Mouse (Mus musculus): Measurements from ENCODE around the gene Rap2c. TPM values are rescaled to one million over a fixed set of nuclear protein-coding genes. Genes with fewer than 3 reads are reported as not detected.

Gene Rap2c
- total and polyA plus RNA-seq, 3 experiments = 4.6 to 22.2 (median 19.4) TPM

DNA sequence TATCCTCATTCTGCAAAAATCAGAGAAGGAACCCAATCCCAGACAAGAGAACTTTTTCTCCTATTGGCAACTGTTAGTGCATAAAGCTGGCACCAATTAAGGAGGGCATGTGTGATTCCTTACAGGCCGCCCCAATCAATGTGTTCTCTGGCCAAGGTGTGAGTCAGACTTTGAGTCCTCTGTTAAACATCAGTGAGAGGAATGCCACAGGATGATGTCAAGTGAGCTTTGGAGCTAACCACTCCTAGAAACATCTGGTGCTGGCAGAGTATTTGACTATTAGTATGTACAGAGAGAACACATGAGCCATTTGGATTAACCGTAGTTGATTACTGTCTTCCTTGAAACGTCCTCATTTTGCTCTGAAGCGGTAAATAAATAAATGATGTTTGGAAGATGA, 40.9 kb upstream of the Rap2c start:
- H3K4me1 ChIP-seq (ENCODE audit: control insufficient read depth, insufficient read depth, low read length) = no peaks in the 10 kb centered on the region
- no peak overlapping the region for H3K9ac ChIP-seq (ENCODE audit: low read depth, low read length)
- no peaks in the 10 kb centered on the region for H3K79me2 ChIP-seq (replicated peaks; ENCODE audit: control insufficient read depth, insufficient read depth, low read length)
- H3K36me3 ChIP-seq (ENCODE audit: control insufficient read depth, insufficient read depth, low read length) = no peaks in the 10 kb centered on the region
- no peak overlapping the region for H3K27ac ChIP-seq
- no peak overlapping the region for H3K4me3 ChIP-seq
- 75% methylated on average over 4 of the region's 4 CpGs for WGBS
- intact Hi-C loops (cut with DNase I) = no loop called here
- no peak for DNase-seq
- no peak for TF ChIP-seq CTCF (IDR thresholded peaks at IDR 0.05)
- no peak for TF ChIP-seq POLR2A (IDR thresholded peaks at IDR 0.05; ENCODE audit: insufficient read depth, low read depth, low read length)
- no peak for TF ChIP-seq EP300 (IDR thresholded peaks at IDR 0.05; ENCODE audit: insufficient read depth, low read depth, low read length)
- H3K27me3 ChIP-seq (ENCODE audit: control insufficient read depth, insufficient read depth, low read length) = no peaks in the 10 kb centered on the region

DNA sequence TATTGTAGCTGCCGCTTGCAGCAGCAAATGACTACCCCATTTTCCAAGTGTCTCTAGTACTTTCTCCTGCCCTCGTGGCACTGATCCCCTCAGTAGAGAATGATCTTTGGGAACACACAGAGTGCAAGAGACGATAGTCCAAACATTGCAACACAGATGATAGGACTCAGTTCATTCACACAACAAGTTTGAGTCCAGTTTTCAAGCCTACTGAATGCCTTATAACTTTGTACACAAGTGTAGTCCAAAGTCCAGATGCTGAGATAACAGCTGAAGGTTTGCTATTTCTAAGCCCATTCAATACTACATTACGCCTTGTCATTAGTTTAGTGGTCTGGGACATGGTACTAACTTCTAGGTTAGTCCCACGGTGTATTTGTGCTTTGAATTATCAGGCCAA, 40.5 kb upstream of the Rap2c start:
- DNase-seq = no peak
- no peaks in the 10 kb centered on the region for H3K36me3 ChIP-seq (ENCODE audit: control insufficient read depth, insufficient read depth, low read length)
- no peaks in the 10 kb centered on the region for H3K27me3 ChIP-seq (ENCODE audit: control insufficient read depth, insufficient read depth, low read length)
- no peak overlapping the region for H3K4me3 ChIP-seq
- no peaks in the 10 kb centered on the region for H3K79me2 ChIP-seq (replicated peaks; ENCODE audit: control insufficient read depth, insufficient read depth, low read length)
- no peak overlapping the region for H3K27ac ChIP-seq
- no peak overlapping the region for H3K9ac ChIP-seq (ENCODE audit: low read depth, low read length)
- TF ChIP-seq CTCF (IDR thresholded peaks at IDR 0.05) (no peak), POLR2A (IDR thresholded peaks at IDR 0.05; ENCODE audit: insufficient read depth, low read depth, low read length) (no peak), EP300 (IDR thresholded peaks at IDR 0.05; ENCODE audit: insufficient read depth, low read depth, low read length) (no peak)
- 81% methylated on average over 5 of the region's 5 CpGs for WGBS
- intact Hi-C loops (cut with DNase I) = no loop called here
- H3K4me1 ChIP-seq (ENCODE audit: control insufficient read depth, insufficient read depth, low read length) = no peaks in the 10 kb centered on the region

- Histone ChIP-seq H3K36me3 (ENCODE audit: control insufficient read depth, insufficient read depth, low read length) (no peaks in the 10 kb centered on the region), H3K27ac (no peak overlapping the region), H3K27me3 (ENCODE audit: control insufficient read depth, insufficient read depth, low read length) (no peaks in the 10 kb centered on the region), H3K4me1 (ENCODE audit: control insufficient read depth, insufficient read depth, low read length) (no peaks in the 10 kb centered on the region), H3K79me2 (replicated peaks; ENCODE audit: control insufficient read depth, insufficient read depth, low read length) (no peaks in the 10 kb centered on the region), H3K4me3 (no peak overlapping the region), H3K9ac (ENCODE audit: low read depth, low read length) (no peak overlapping the region)
- TF ChIP-seq CTCF (IDR thresholded peaks at IDR 0.05) = no peak
- TF ChIP-seq POLR2A (IDR thresholded peaks at IDR 0.05; ENCODE audit: insufficient read depth, low read depth, low read length) = no peak
- no peak for TF ChIP-seq EP300 (IDR thresholded peaks at IDR 0.05; ENCODE audit: insufficient read depth, low read depth, low read length)
- intact Hi-C loops (cut with DNase I) = no loop called here
- WGBS = 53% methylated on average over 3 of the region's 3 CpGs
- no peak for DNase-seq
These were observed 34.1 kb upstream of the Rap2c start for GRCm38 (mm10) chrX:51051680-51052461.

- H3K9ac ChIP-seq (ENCODE audit: low read depth, low read length) = no peak overlapping the region
- H3K27ac ChIP-seq = no peak overlapping the region
- H3K27me3 ChIP-seq (ENCODE audit: control insufficient read depth, insufficient read depth, low read length) = no peaks in the 10 kb centered on the region
- H3K36me3 ChIP-seq (ENCODE audit: control insufficient read depth, insufficient read depth, low read length) = no peaks in the 10 kb centered on the region
- no peak for TF ChIP-seq CTCF (IDR thresholded peaks at IDR 0.05)
- TF ChIP-seq EP300 (IDR thresholded peaks at IDR 0.05; ENCODE audit: insufficient read depth, low read depth, low read length) = no peak
- TF ChIP-seq POLR2A (IDR thresholded peaks at IDR 0.05; ENCODE audit: insufficient read depth, low read depth, low read length) = no peak
- intact Hi-C loops (cut with DNase I) = no loop called here
- no peaks in the 10 kb centered on the region for H3K79me2 ChIP-seq (replicated peaks; ENCODE audit: control insufficient read depth, insufficient read depth, low read length)
- no peak overlapping the region for H3K4me3 ChIP-seq
- H3K4me1 ChIP-seq (ENCODE audit: control insufficient read depth, insufficient read depth, low read length) = no peaks in the 10 kb centered on the region
- 42% methylated on average over 7 of the region's 7 CpGs for WGBS
- DNase-seq = no peak
These were observed 17.9 kb upstream of the Rap2c start for GRCm38 (mm10) chrX:51035678-51036209.

DNA sequence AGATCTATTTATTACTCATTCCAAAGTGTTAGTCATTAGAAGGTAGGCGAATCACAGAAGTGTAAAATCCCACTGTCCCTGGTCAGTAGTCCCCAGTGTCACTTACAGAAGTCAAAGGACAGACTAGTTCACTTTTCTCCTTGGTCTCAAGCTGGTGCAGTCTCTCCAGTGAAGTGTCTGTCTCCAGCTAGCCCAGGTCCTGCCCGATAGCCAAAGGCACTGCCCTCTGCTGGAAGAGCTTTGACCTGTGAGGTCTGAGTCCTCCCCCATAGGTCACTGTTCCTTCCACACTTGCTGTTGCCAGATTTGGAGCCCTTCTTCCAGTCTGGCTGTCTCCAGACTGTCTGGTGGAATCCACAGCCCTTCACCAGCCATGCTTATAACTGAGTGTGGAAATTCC, 2.1 kb upstream of the Rap2c start:
- peak; percentile 62 to 64 for DNase-seq
- no peaks in the 10 kb centered on the region for H3K27me3 ChIP-seq (ENCODE audit: control insufficient read depth, insufficient read depth, low read length)
- H3K9ac ChIP-seq (ENCODE audit: low read depth, low read length) = no peak overlapping the region
- peaks cover 3% of the 10 kb centered on the region; the same call in 1 of the 2 replicates for H3K4me1 ChIP-seq (ENCODE audit: control insufficient read depth, insufficient read depth, low read length)
- H3K36me3 ChIP-seq (ENCODE audit: control insufficient read depth, insufficient read depth, low read length) = no peaks in the 10 kb centered on the region
- TF ChIP-seq EP300 (IDR thresholded peaks at IDR 0.05; ENCODE audit: insufficient read depth, low read depth, low read length) = no peak
- TF ChIP-seq POLR2A (IDR thresholded peaks at IDR 0.05; ENCODE audit: insufficient read depth, low read depth, low read length) = peak; percentile 53; the same call in 1 of the 2 replicates
- peak; percentile 74 for TF ChIP-seq CTCF (IDR thresholded peaks at IDR 0.05)
- intact Hi-C loops (cut with DNase I) = loop anchor here (2.0 to 10.0 kb wide), 2 partner anchors 345 to 385 kb away; no protein-coding TSS in a partner anchor
- H3K27ac ChIP-seq = peak overlapping the region; percentile 95
- H3K4me3 ChIP-seq = peak overlapping the region; percentile 66; the same call in 1 of the 2 replicates
- H3K79me2 ChIP-seq (replicated peaks; ENCODE audit: control insufficient read depth, insufficient read depth, low read length) = no peaks in the 10 kb centered on the region
- 29% methylated on average over 2 of the region's 2 CpGs for WGBS

GRCm38 (mm10) chrX:51018786-51019179, 965 bp upstream of the Rap2c start:
- peaks cover under 1% of the 10 kb centered on the region for H3K36me3 ChIP-seq (ENCODE audit: control insufficient read depth, insufficient read depth, low read length)
- DNase-seq = peak; percentile 80 to 87
- no peak for TF ChIP-seq EP300 (IDR thresholded peaks at IDR 0.05; ENCODE audit: insufficient read depth, low read depth, low read length)
- TF ChIP-seq POLR2A (IDR thresholded peaks at IDR 0.05; ENCODE audit: insufficient read depth, low read depth, low read length) = 0 out of 2 replicates have a peak, but pooled peaks have one; percentile 46
- 16% methylated on average over 31 of the region's 32 CpGs for WGBS
- peak overlapping the region; percentile 90 for H3K9ac ChIP-seq (ENCODE audit: low read depth, low read length)
- H3K4me3 ChIP-seq = peak overlapping the region; percentile 66
- peaks cover 3% of the 10 kb centered on the region; the same call in 1 of the 2 replicates for H3K4me1 ChIP-seq (ENCODE audit: control insufficient read depth, insufficient read depth, low read length)
- intact Hi-C loops (cut with DNase I) = loop anchor here (2.0 to 10.0 kb wide), 2 partner anchors 344 to 384 kb away; no protein-coding TSS in a partner anchor
- no peaks in the 10 kb centered on the region for H3K79me2 ChIP-seq (replicated peaks; ENCODE audit: control insufficient read depth, insufficient read depth, low read length)
- H3K27me3 ChIP-seq (ENCODE audit: control insufficient read depth, insufficient read depth, low read length) = no peaks in the 10 kb centered on the region
- H3K27ac ChIP-seq = peak overlapping the region; percentile 95

All from heart, adult 2 months (tissue).